Mouse (Mus musculus) MEL (cell line): ENCODE results near the gene Gpr21. TPM values are rescaled to one million over a fixed set of nuclear protein-coding genes. Genes with fewer than 3 reads are reported as not detected.

Experiments used
- DNase-seq: peaks from one replicate; pipeline ENCODE4 v3.0.0; 2011; ENCODE audit warnings: low read depth, low spot score
- H3K27ac ChIP-seq: 2 replicates; pipeline ENCODE4 v1.5.1; 2012; ENCODE audit warnings: low read depth, mild to moderate bottlenecking, control low read depth, low read length, moderate library complexity; ENCODE audit not compliant: control insufficient read depth
- H3K27me3 ChIP-seq, 2 experiments: fragments of 150-350 bp in 1 of 2; sonication (generic) in 1 of 2; 2 replicates each; pipeline ENCODE4 v1.6.1; 2012; ENCODE audit warnings: low read length in 2 of 2, mild to moderate bottlenecking in 2 of 2, improper control_type of control experiment in 1 of 2, moderate library complexity in 1 of 2; ENCODE audit not compliant: insufficient read depth in 2 of 2, control insufficient read depth in 1 of 2
- H3K36me3 ChIP-seq, 2 experiments: 2 replicates each; pipeline ENCODE4 v1.6.1; 2012 to 2014; ENCODE audit warnings: low read length in 2 of 2, improper control_type of control experiment in 1 of 2, inconsistent platforms in 1 of 2, mild to moderate bottlenecking in 1 of 2; ENCODE audit not compliant: insufficient read depth in 2 of 2, control insufficient read depth in 1 of 2
- H3K4me1 ChIP-seq, 2 experiments: fragments of 150-350 bp in 1 of 2; sonication (generic) in 1 of 2; 2 replicates each; pipeline ENCODE4 v1.6.1; 2012; ENCODE audit warnings: low read length in 2 of 2, improper control_type of control experiment in 1 of 2, mild to moderate bottlenecking in 1 of 2; ENCODE audit not compliant: insufficient read depth in 2 of 2, control insufficient read depth in 1 of 2
- H3K4me3 ChIP-seq, 2 experiments: fragments of 150-350 bp in 1 of 2; sonication (generic) in 1 of 2; 2 replicates each; pipeline ENCODE4 v1.5.1; 2012; ENCODE audit warnings: low read depth in 2 of 2, low read length in 2 of 2, mild to moderate bottlenecking in 2 of 2, moderate library complexity in 2 of 2, control low read depth in 1 of 2, improper control_type of control experiment in 1 of 2; ENCODE audit not compliant: control insufficient read depth in 1 of 2, insufficient read depth in 1 of 2
- H3K79me2 ChIP-seq: 2 replicates; pipeline ENCODE4 v1.6.1; 2012; ENCODE audit warnings: mild to moderate bottlenecking, low read length, moderate library complexity; ENCODE audit not compliant: control insufficient read depth, poor library complexity, insufficient read depth
- H3K9ac ChIP-seq: 2 replicates; pipeline ENCODE4 v1.6.1; 2012; ENCODE audit warnings: low read depth, mild to moderate bottlenecking, control low read depth, low read length, moderate library complexity; ENCODE audit not compliant: control insufficient read depth, poor library complexity, severe bottlenecking
- H3K9me3 ChIP-seq: fragments of 150-350 bp; sonication (generic); replicated peaks from 2 replicates; pipeline ENCODE4 v1.6.1; 2012; ENCODE audit warnings: mild to moderate bottlenecking, low read length, improper control_type of control experiment, moderate library complexity; ENCODE audit not compliant: insufficient read depth
- BHLHE40 ChIP-seq: IDR thresholded peaks from 2 replicates; pipeline ENCODE4 v1.6.1; 2012; ENCODE audit warnings: low read depth, mild to moderate bottlenecking, inconsistent platforms, low read length, improper control_type of control experiment, borderline replicate concordance
- CHD1 ChIP-seq: IDR thresholded peaks from 2 replicates; pipeline ENCODE4 v1.6.1; 2012; ENCODE audit warnings: low read depth, mild to moderate bottlenecking, inconsistent platforms, low read length, improper control_type of control experiment
- CHD2 ChIP-seq: IDR thresholded peaks from 2 replicates; pipeline ENCODE4 v1.6.1; 2011; ENCODE audit warnings: low read length, improper control_type of control experiment
- CTCF ChIP-seq, 3 experiments: IDR thresholded peaks in 2 of 3; conservative IDR thresholded peaks in 1 of 3; 2 replicates each; pipeline ENCODE4 v1.5.1; 2011 to 2012; ENCODE audit warnings: low read length in 3 of 3, low read depth in 2 of 3, mild to moderate bottlenecking in 2 of 3, improper control_type of control experiment in 1 of 3, inconsistent platforms in 1 of 3, mixed read lengths in 1 of 3, moderate library complexity in 1 of 3; ENCODE audit not compliant: control insufficient read depth in 1 of 3, insufficient read depth in 1 of 3, poor library complexity in 1 of 3, severe bottlenecking in 1 of 3
- ELF1 ChIP-seq: IDR thresholded peaks from 2 replicates; pipeline ENCODE4 v1.6.1; 2014; ENCODE audit warnings: low read depth, mild to moderate bottlenecking, inconsistent platforms, low read length, improper control_type of control experiment, moderate library complexity
- ETS1 ChIP-seq: IDR thresholded peaks from 2 replicates; pipeline ENCODE4 v1.6.1; 2012; ENCODE audit warnings: low read depth, mild to moderate bottlenecking, inconsistent platforms, low read length, improper control_type of control experiment, moderate library complexity
- GABPA ChIP-seq: IDR thresholded peaks from 2 replicates; pipeline ENCODE4 v1.6.1; 2012; ENCODE audit warnings: low read depth, mild to moderate bottlenecking, inconsistent platforms, low read length, improper control_type of control experiment, moderate library complexity
- GATA1 ChIP-seq: IDR thresholded peaks from 2 replicates; pipeline ENCODE4 v1.6.1; 2011; ENCODE audit warnings: low read depth, low read length, improper control_type of control experiment
- HCFC1 ChIP-seq: IDR thresholded peaks from 2 replicates; pipeline ENCODE4 v1.6.1; 2012; ENCODE audit warnings: low read depth, mild to moderate bottlenecking, inconsistent platforms, low read length, improper control_type of control experiment, moderate library complexity
- JUND ChIP-seq: IDR thresholded peaks from 2 replicates; pipeline ENCODE4 v1.6.1; 2011; ENCODE audit warnings: low read depth, mild to moderate bottlenecking, improper control_type of control experiment, low read length
- KAT2A ChIP-seq: conservative IDR thresholded peaks from 2 replicates; pipeline ENCODE4 v1.6.1; 2012; ENCODE audit warnings: low read depth, low read length, improper control_type of control experiment, inconsistent platforms
- MAZ ChIP-seq: IDR thresholded peaks from 2 replicates; pipeline ENCODE4 v1.6.1; 2012; ENCODE audit warnings: low read depth, mild to moderate bottlenecking, inconsistent platforms, low read length, improper control_type of control experiment
- MEF2A ChIP-seq: IDR thresholded peaks from 2 replicates; pipeline ENCODE4 v1.6.1; 2014; ENCODE audit warnings: low read depth, mild to moderate bottlenecking, inconsistent platforms, low read length, improper control_type of control experiment; ENCODE audit not compliant: poor library complexity, insufficient replicate concordance, severe bottlenecking; ENCODE audit errors: extremely low read depth
- MXI1 ChIP-seq: IDR thresholded peaks from 2 replicates; pipeline ENCODE4 v1.6.1; 2011; ENCODE audit warnings: mild to moderate bottlenecking, low read depth, low read length, improper control_type of control experiment
- MYB ChIP-seq: IDR thresholded peaks from 2 replicates; pipeline ENCODE4 v1.6.1; 2011; ENCODE audit warnings: mild to moderate bottlenecking, low read depth, low read length, improper control_type of control experiment
- MYC ChIP-seq: IDR thresholded peaks from 2 replicates; pipeline ENCODE4 v1.6.1; 2011; ENCODE audit warnings: low read depth, mild to moderate bottlenecking, low read length, improper control_type of control experiment, moderate library complexity
- NELFE ChIP-seq: IDR thresholded peaks from 2 replicates; pipeline ENCODE4 v1.6.1; 2011; ENCODE audit warnings: low read depth, low read length, improper control_type of control experiment
- POLR2A ChIP-seq, 2 experiments: IDR thresholded peaks; 2 replicates each; pipeline ENCODE4 v1.6.1; 2011 to 2012; ENCODE audit warnings: low read length in 2 of 2, mild to moderate bottlenecking in 2 of 2, control low read depth in 1 of 2, improper control_type of control experiment in 1 of 2, low read depth in 1 of 2, moderate library complexity in 1 of 2; ENCODE audit not compliant: control insufficient read depth in 1 of 2, insufficient read depth in 1 of 2, poor library complexity in 1 of 2
- RCOR1 ChIP-seq: IDR thresholded peaks from 2 replicates; pipeline ENCODE4 v1.6.1; 2012; ENCODE audit warnings: low read depth, mild to moderate bottlenecking, inconsistent platforms, low read length, improper control_type of control experiment
- TAL1 ChIP-seq: IDR thresholded peaks from 2 replicates; pipeline ENCODE4 v1.6.1; 2012; ENCODE audit warnings: mild to moderate bottlenecking, inconsistent platforms, low read length, moderate library complexity, mixed read lengths
- TCF12 ChIP-seq: IDR thresholded peaks from 2 replicates; pipeline ENCODE4 v1.6.1; 2014; ENCODE audit warnings: low read depth, mild to moderate bottlenecking, inconsistent platforms, low read length, improper control_type of control experiment, moderate library complexity
- UBTF ChIP-seq: IDR thresholded peaks from 2 replicates; pipeline ENCODE4 v1.6.1; 2012; ENCODE audit warnings: low read depth, mild to moderate bottlenecking, inconsistent platforms, low read length, improper control_type of control experiment, moderate library complexity, borderline replicate concordance; ENCODE audit not compliant: insufficient read depth
- USF2 ChIP-seq, 2 experiments: IDR thresholded peaks; 2 replicates each; pipeline ENCODE4 v1.6.1; 2011 to 2012; ENCODE audit warnings: improper control_type of control experiment in 2 of 2, low read length in 2 of 2, borderline replicate concordance in 1 of 2, inconsistent platforms in 1 of 2, low read depth in 1 of 2, mild to moderate bottlenecking in 1 of 2; ENCODE audit not compliant: insufficient read depth in 1 of 2
- ZKSCAN1 ChIP-seq: IDR thresholded peaks from 2 replicates; pipeline ENCODE4 v1.6.1; 2012; ENCODE audit warnings: low read depth, mild to moderate bottlenecking, inconsistent platforms, low read length, improper control_type of control experiment, moderate library complexity
- ZMIZ1 ChIP-seq: IDR thresholded peaks from 2 replicates; pipeline ENCODE4 v1.6.1; 2012; ENCODE audit warnings: low read depth, mild to moderate bottlenecking, inconsistent platforms, low read length, improper control_type of control experiment, moderate library complexity
- polyA plus RNA-seq, 2 experiments: library from polyadenylated mRNA; stranded (reverse) in 1 of 2; unstranded in 1 of 2; fragments of >175 nt in 1 of 2; fragments of >200 nt in 1 of 2; gene quantifications; 2 replicates each; pipeline versions ENCODE4 v1.2.1 to v1.2.4; 2012; ENCODE audit warnings: low replicate concordance in 2 of 2, low read depth in 1 of 2; ENCODE audit not compliant: insufficient read length in 2 of 2, insufficient read depth in 1 of 2, missing spikeins in 1 of 2
- total RNA-seq: library from RNA; depleted of rRNA; stranded (reverse); fragments of 300-350 nt; gene quantifications from 2 replicates; pipeline ENCODE4 v1.2.3, GENCODE M21; 2012

Gpr21 gene
- total and polyA plus RNA-seq, 3 experiments: 0.01 to 0.23 TPM; not detected in 1

DNA sequence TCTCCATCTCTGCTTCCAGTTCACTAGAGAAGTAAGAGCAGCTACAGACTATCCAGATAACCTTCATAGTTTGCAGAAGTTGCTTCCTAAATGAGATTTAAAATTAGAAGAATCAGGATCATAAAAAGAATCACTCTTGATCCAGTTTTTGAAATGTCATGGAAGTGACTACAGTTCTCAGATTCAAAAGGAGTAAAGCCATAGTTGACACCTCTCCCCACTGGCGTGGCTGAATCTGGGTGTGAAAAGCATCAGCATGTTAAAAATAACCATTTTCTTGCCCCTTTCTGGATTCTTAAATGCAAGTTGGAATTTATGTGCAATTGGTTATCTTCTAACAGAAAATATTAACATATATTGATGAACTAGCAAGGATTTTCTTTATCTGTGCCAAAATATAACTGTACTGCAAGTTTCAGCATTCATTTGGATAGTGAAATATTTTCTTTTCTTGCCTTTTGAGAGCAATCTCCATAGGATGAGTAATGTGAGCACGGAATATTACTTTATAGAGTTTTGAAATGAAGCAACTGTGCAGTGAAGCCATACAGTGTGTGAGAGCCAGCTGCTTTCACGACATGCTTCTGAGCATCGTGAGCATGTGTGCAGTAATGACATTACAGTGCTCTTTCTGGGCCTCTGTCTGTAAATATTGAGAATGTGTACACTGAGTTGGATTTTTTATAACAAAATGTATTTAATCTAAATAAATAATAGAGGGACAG, 2.6 kb downstream of the Gpr21 start:
- Histone ChIP-seq H3K36me3 (peaks cover 0 to under 1% of the 10 kb centered on the region in 2 experiments; a peak in 1 of 4 replicates), H3K9ac (no peak overlapping the region), H3K4me1 (no peaks in the 10 kb centered on the region; a peak in 2 of 4 replicates), H3K27me3 (no peaks in the 10 kb centered on the region), H3K79me2 (no peaks in the 10 kb centered on the region), H3K9me3 (no peaks in the 10 kb centered on the region), H3K4me3 (no peak overlapping the region), H3K27ac (no peak overlapping the region)
- DNase-seq: no peak
- TF ChIP-seq USF2 (IDR thresholded peaks at IDR 0.05; ENCODE audit: borderline replicate concordance in 1 of 2, insufficient read depth in 1 of 2, low read depth in 1 of 2, low read length in 2 of 2): no peak
- no peak for TF ChIP-seq HCFC1
- TF ChIP-seq MEF2A: no peak
- TF ChIP-seq RCOR1: no peak
- no peak for TF ChIP-seq MYC
- no peak for TF ChIP-seq NELFE
- no peak for TF ChIP-seq CTCF (IDR thresholded peaks at IDR 0.05 in 2 of 3, conservative IDR thresholded peaks at IDR 0.05 in 1 of 3; ENCODE audit: control insufficient read depth in 1 of 3, insufficient read depth in 1 of 3, low read depth in 2 of 3, low read length in 3 of 3, poor library complexity in 1 of 3, severe bottlenecking in 1 of 3)
- no peak for TF ChIP-seq GATA1
- no peak for TF ChIP-seq TCF12
- no peak for TF ChIP-seq ETS1
- TF ChIP-seq KAT2A: no peak
- TF ChIP-seq MAZ: no peak
- TF ChIP-seq TAL1: no peak

DNA sequence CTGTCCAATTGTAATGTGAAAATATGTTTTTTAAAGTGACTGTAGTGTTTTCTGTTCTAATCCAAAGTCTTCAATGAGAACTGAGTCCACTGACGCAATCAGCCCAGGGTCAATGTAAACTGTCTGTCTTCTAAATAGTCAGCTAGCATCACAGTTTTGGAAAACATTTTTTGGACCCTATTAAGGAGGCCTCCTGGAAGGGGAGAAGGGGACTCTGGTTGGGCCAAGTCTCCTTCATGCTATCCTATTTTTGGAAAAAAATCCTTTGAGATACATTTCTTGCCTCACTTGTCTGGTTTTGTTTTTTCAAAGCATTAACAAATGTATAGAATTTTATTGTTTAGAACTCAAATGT, 3.1 kb downstream of the Gpr21 start:
- Histone ChIP-seq H3K9me3 (no peaks in the 10 kb centered on the region), H3K27me3 (no peaks in the 10 kb centered on the region), H3K27ac (no peak overlapping the region), H3K79me2 (no peaks in the 10 kb centered on the region), H3K36me3 (no peaks in the 10 kb centered on the region), H3K4me3 (no peak overlapping the region), H3K9ac (no peak overlapping the region), H3K4me1 (no peaks in the 10 kb centered on the region; a peak in 1 of 4 replicates)
- TF ChIP-seq USF2 (IDR thresholded peaks at IDR 0.05; ENCODE audit: borderline replicate concordance in 1 of 2, insufficient read depth in 1 of 2, low read depth in 1 of 2, low read length in 2 of 2) (no peak), ETS1 (no peak), CHD2 (no peak), TAL1 (no peak)
- DNase-seq: no peak

GRCm38 (mm10) chr2:37527587-37527986, 11.5 kb downstream of the Gpr21 start:
- H3K27ac ChIP-seq: no peak overlapping the region
- H3K79me2 ChIP-seq: no peaks in the 10 kb centered on the region
- no peak overlapping the region for H3K4me3 ChIP-seq
- TF ChIP-seq MYC: no peak
- no peak for TF ChIP-seq UBTF
- TF ChIP-seq CHD1: no peak
- no peak for TF ChIP-seq ZKSCAN1
- TF ChIP-seq GABPA: no peak
- no peak for TF ChIP-seq MXI1
- TF ChIP-seq ELF1: no peak
- no peak for TF ChIP-seq ZMIZ1
- no peak for TF ChIP-seq TAL1
- TF ChIP-seq CTCF (IDR thresholded peaks at IDR 0.05 in 2 of 3, conservative IDR thresholded peaks at IDR 0.05 in 1 of 3; ENCODE audit: control insufficient read depth in 1 of 3, insufficient read depth in 1 of 3, low read depth in 2 of 3, low read length in 3 of 3, poor library complexity in 1 of 3, severe bottlenecking in 1 of 3): no peak
- TF ChIP-seq BHLHE40: no peak
- TF ChIP-seq POLR2A (IDR thresholded peaks at IDR 0.05; ENCODE audit: control insufficient read depth in 1 of 2, insufficient read depth in 1 of 2, low read depth in 1 of 2, low read length in 2 of 2, poor library complexity in 1 of 2): no peak
- no peak for TF ChIP-seq MYB
- TF ChIP-seq JUND: no peak

More at GRCm38 (mm10) chr2:37527587-37527986, 11.5 kb downstream of the Gpr21 start:
- Histone ChIP-seq H3K4me1 (peaks cover 6 to 23% of the 10 kb centered on the region in 2 experiments), H3K27me3 (no peaks in the 10 kb centered on the region), H3K9me3 (no peaks in the 10 kb centered on the region), H3K9ac (no peak overlapping the region), H3K36me3 (peaks cover 0 to 41% of the 10 kb centered on the region in 2 experiments; a peak in 3 of 4 replicates)
- no peak for DNase-seq
